Mouse (Mus musculus) hindbrain, embryonic 11.5 days (tissue): ENCODE measurements around the gene Dlx6. TPM values are rescaled to one million over a fixed set of nuclear protein-coding genes. Genes with fewer than 3 reads are reported as not detected.

Source experiments
- polyA plus RNA-seq: library from polyadenylated mRNA; unstranded; fragments of >200 nt; fragmentation: Nextera tagmentation; extraction: Ambion mirVana; gene quantifications from 2 replicates; pipeline ENCODE4 v1.2.1, GENCODE M21; 2014

Dlx6 gene
- polyA plus RNA-seq, 1 experiment from 2014 or later: 0.65 TPM

Other genes starting within 250 kb of the Dlx6 start
- 2.3 and 6.2 TPM in 2 replicates for gene Dlx5, start 18.8 kb downstream of the Dlx6 start, polyA plus RNA-seq
- gene Sdhaf3, start 92.7 kb downstream of the Dlx6 start, polyA plus RNA-seq: 7.9 and 9.0 TPM in 2 replicates